Mouse (Mus musculus): ENCODE measurements at regions not wholly inside any gene's neighbourhood (a gene's known extent, or its start where the extent isn't known, plus 50 kb on each side); places are given as distances from the start of the nearest gene placed in this dataset.

GRCm38 (mm10) chr10:37380024-37380423 is 241.3 kb upstream of the Marcks start:
- in situ Hi-C loops (cut with MboI, MseI): no loop called here

- in situ Hi-C loops (cut with MboI, MseI): no loop called here
These were observed 239.4 kb upstream of the Marcks start for GRCm38 (mm10) chr10:37378002-37378702.

GRCm38 (mm10) chr10:37377258-37378001 is 238.7 kb upstream of the Marcks start:
- in situ Hi-C loops (cut with MboI, MseI): no loop called here

DNA sequence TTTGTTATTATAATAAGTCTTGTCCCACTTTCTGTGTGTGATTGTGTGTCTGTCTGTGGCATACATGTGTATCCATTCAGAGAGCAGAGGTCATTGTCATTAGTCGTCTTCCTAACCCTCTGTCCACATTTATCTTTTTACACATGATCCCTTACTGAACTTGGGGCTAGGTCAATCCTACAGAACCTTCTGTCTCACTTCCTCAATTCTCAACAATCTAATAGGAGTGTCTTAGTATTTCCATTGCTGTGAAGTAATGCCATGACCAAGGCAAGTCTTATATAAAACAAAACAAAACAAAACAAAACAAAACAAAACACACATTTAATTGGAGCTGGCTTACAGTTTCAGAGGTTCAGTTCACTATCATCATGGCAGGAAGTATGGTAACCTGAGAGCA is 237.5 kb upstream of the Marcks start:
- in situ Hi-C loops (cut with MboI, MseI): no loop called here

GRCm38 (mm10) chr10:37375648-37376047 is 236.9 kb upstream of the Marcks start:
- in situ Hi-C loops (cut with MboI, MseI): no loop called here

DNA sequence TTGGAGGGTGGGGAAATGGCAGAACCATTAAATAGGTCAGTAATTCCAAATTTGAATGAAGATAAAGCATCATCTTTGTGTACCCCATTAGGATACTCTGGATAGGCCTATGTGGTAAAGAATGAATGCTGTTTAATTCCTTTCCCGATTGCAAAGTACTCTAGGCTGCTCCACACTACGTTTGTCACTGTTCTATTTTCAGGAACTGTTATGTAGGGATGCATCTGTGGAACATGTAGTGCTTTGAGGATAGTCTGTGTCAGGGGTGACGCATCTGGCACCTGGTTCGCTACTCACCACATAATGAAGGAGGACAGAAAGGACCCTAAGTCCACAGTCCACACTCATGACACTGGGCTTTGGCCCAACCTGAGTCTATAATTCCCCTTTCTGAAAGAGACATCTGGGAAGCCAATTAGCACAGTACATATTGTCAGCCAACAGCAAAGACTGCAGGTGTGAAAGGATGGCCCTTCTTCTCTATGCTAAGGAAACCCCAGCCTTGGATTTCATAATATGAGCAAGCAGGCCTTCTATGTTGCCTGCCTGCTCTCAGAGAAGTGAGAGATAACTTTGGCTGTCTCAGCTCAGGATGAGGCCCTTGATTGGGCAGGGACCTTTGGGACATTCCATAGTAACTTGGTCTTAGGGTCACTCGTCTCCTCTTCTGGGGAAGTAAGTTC is 230.4 kb upstream of the Marcks start:
- in situ Hi-C loops (cut with MboI, MseI): no loop called here

- in situ Hi-C loops (cut with MboI, MseI): no loop called here
These were observed 229.1 kb upstream of the Marcks start for GRCm38 (mm10) chr10:37367796-37368195.

DNA sequence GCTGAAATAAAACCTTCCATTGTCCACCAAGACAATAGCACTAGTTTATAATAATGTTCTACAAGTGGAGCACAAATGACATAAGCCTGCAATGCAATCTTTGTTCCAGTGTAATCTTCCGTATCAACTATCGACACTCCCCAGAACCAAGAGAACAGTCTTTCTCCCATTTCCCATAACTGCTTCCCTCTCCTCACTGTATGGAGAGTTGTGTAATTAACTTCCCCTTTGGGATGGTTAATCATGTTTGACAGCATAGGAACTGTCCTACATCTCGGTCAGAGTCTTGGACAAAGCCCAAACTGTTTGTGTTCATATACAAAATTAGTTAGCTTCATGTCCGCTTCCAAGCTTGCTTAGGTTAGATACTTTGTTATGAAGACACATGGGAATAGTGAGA is 225.8 kb upstream of the Marcks start:
- in situ Hi-C loops (cut with MboI, MseI): no loop called here

DNA sequence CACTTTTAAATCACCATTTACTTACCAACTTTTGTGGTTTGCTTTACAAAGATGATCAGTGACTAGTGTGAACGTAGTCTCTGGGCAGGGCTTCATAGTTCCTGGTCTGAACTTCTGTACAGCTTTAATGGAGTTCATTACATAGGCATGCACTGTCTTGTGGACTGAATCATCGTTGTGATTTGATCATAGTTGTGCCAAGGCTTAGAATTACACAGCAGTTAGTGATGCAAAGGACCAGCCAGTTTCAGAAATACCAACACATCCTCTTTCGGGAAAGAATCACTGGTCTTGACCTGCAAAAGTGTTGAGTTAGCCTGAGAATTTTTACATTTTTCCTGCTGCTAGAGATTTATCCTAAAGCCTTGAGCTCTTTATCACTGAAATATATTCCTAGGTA is 222.3 kb upstream of the Marcks start:
- in situ Hi-C loops (cut with MboI, MseI): no loop called here

DNA sequence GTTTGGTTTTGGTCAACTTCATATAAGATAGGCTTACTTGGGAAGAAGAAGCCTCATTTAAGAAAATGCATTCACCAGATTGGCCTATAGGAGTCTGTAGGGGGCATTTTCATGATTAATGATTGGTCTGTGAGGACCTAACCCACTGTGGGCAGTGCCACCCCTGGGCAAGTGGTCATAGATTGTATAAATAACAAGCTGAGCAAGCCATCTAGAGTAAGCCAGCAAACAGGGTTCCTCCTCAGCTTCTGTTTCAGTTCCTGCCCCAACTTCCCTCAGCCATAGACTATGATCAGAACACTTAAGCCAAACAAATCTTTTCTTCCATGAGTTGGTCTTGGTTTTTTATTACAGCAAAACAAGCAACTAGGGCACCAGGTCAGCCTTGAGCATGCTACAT is 220.2 kb upstream of the Marcks start:
- in situ Hi-C loops (cut with MboI, MseI): no loop called here

DNA sequence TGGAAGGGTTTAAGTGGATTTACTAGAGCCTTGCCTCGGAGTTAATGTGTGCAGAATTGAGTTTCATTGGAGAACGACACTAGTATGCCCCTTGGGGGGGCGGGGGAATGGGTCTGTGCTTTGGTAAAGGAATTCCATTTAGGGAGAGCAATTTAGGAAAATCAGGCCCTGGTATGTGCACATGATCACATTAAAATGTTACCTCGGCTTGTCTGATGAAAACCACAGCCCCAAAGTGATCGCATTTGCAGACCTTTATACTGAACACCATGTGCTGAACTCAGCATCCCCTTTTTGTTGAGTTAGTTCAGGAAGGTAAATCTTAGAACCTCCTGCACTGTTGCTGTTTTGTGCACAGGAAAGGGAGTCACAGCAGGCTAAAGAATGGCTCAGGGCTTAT is 219.6 kb upstream of the Marcks start:
- in situ Hi-C loops (cut with MboI, MseI): no loop called here

GRCm38 (mm10) chr10:37357304-37358060 is 218.8 kb upstream of the Marcks start:
- in situ Hi-C loops (cut with MboI, MseI): no loop called here

DNA sequence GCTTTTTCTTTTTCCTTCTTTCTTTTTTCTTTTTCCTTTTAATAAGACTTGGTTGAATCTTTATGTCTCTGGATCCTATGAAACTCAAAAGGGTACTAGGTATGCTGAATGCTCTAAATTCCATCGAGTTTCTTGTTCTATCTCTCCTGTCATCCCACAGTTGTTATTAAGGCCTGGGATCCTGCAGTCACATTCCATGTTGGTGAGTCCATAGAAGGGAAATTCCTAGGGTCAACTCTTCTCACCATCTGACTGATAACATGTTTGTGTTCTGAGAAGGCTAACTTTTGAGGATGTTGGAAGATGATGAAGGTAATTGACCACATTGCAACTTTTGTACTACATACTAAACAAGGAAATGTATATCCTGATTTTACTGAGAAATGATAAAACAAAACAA is 210.5 kb upstream of the Marcks start:
- in situ Hi-C loops (cut with MboI, MseI): no loop called here

GRCm38 (mm10) chr10:37348416-37348815 is 209.7 kb upstream of the Marcks start:
- in situ Hi-C loops (cut with MboI, MseI): no loop called here

DNA sequence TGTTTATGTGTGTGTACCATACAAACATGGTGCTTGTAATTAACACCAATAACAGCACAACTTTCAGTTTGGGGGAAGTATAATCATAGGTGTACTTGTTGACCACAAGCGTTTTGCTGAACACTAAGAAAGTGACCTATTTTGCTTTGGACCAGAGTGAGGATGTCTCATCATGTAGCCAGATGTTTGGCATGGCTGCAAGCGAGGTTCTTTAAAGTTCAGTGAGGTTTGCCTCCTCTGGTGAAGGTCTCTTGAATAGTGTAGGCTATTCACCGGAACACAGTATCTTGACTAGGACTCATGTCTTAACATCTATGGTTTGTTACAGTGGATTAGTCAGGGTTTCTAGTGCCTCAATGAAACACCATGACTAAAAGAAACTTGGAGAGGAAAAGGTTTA is 208.9 kb upstream of the Marcks start:
- in situ Hi-C loops (cut with MboI, MseI): no loop called here

GRCm38 (mm10) chr10:37342675-37343074 is 204.0 kb upstream of the Marcks start:
- in situ Hi-C loops (cut with MboI, MseI): no loop called here

GRCm38 (mm10) chr10:37339658-37340057 is 200.9 kb upstream of the Marcks start:
- in situ Hi-C loops (cut with MboI, MseI): loop anchor here (10.0 kb wide), 1 partner anchor 195 kb away; no protein-coding TSS in a partner anchor

GRCm38 (mm10) chr10:37338073-37338912 is 199.6 kb upstream of the Marcks start:
- in situ Hi-C loops (cut with MboI, MseI): loop anchor here (10.0 kb wide), 1 partner anchor 193 kb away; no protein-coding TSS in a partner anchor

- in situ Hi-C loops (cut with MboI, MseI): loop anchor here (10.0 kb wide), 1 partner anchor 192 kb away; no protein-coding TSS in a partner anchor
These were observed 198.5 kb upstream of the Marcks start for GRCm38 (mm10) chr10:37337172-37337620.

GRCm38 (mm10) chr10:37335148-37335547 is 196.4 kb upstream of the Marcks start:
- in situ Hi-C loops (cut with MboI, MseI): loop anchor here (10.0 kb wide), 1 partner anchor 190 kb away; no protein-coding TSS in a partner anchor

DNA sequence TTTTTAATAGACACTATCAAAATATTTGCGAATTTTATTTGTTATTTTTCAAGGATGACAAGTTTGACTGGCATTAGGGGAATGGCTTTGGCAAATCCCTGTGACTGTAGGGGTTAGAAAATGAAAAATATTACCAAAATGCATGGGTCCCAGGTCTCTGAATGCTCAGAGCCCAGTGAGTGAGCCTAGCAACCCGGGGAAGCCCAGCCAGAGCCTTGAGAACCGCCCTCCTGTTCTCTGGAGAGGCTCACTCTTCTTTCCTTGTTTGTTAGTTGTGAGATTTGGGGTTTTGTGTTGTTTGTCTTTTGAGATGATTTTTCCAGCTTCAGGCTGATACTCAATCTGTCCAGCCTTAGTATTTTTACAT is 187.4 kb upstream of the Marcks start:
- in situ Hi-C loops (cut with MboI, MseI): loop anchor here (5.0 kb wide), 1 partner anchor 46 kb away; no protein-coding TSS in a partner anchor
